Mouse (Mus musculus) hindbrain, postnatal 0 days (tissue): ENCODE results near the gene Thrb. TPM values are rescaled to one million over a fixed set of nuclear protein-coding genes. Genes with fewer than 3 reads are reported as not detected.
A peak's percentile ranks its signal among the peaks of the same experiment; 100 is the strongest.

Experiments
- ATAC-seq: fragments of 200-750 bp; cut with Nextera tagmentation; 2 replicates; pipeline ENCODE4 v1.8.0; 2017; ENCODE audit warnings: mild to moderate bottlenecking, moderate TSS enrichment, moderate library complexity
- DNase-seq: peaks from one replicate; pipeline ENCODE4 v3.0.0-alpha.2; 2015; ENCODE audit warnings: low spot score
- H3K27ac ChIP-seq: fragments of 300-500 bp; sonication (generic); 2 replicates; pipeline ENCODE4 v1.5.1; 2014; ENCODE audit warnings: mild to moderate bottlenecking
- H3K27me3 ChIP-seq: fragments of 300-500 bp; sonication (generic); 2 replicates; pipeline ENCODE4 v1.6.1; 2014; ENCODE audit warnings: low read length, mixed read lengths; ENCODE audit not compliant: insufficient read depth
- H3K36me3 ChIP-seq: fragments of 300-500 bp; sonication (generic); 2 replicates; pipeline ENCODE4 v1.6.1; 2014; ENCODE audit warnings: low read length, mixed read lengths; ENCODE audit not compliant: insufficient read depth
- H3K4me1 ChIP-seq: fragments of 300-500 bp; sonication (generic); 2 replicates; pipeline ENCODE4 v1.6.1; 2014; ENCODE audit warnings: antibody characterized with exemption, low read length, mixed read lengths; ENCODE audit not compliant: insufficient read depth
- H3K4me2 ChIP-seq: fragments of 300-500 bp; sonication (generic); 2 replicates; pipeline ENCODE4 v1.6.1; 2014; ENCODE audit warnings: low read depth, mild to moderate bottlenecking, low read length, moderate library complexity, mixed read lengths
- H3K4me3 ChIP-seq: fragments of 300-500 bp; sonication (generic); 2 replicates; pipeline ENCODE4 v1.5.1; 2014; ENCODE audit warnings: low read length
- H3K9ac ChIP-seq: fragments of 300-500 bp; sonication (generic); replicated peaks from 2 replicates; pipeline ENCODE4 v1.6.1; 2014; ENCODE audit warnings: mild to moderate bottlenecking, low read length, moderate library complexity, mixed read lengths
- H3K9me3 ChIP-seq: fragments of 300-500 bp; sonication (generic); 2 replicates; pipeline ENCODE4 v1.6.1; 2016; ENCODE audit warnings: low read length, mixed read lengths
- CTCF ChIP-seq: IDR thresholded peaks from 2 replicates; pipeline ENCODE4 v1.5.1; 2016; ENCODE audit warnings: antibody characterized with exemption, control low read depth, low read depth
- WGBS: fragments of 180-500 bp; shearing (Covaris S2); extraction: QIAGEN DNeasy Blood & Tissue Kit; methylation state at CpG from one replicate; pipeline ENCODE4 v1.1.7; 2014; 5-methylcytosine and 5-hydroxymethylcytosine counted together
- polyA plus RNA-seq: library from polyadenylated mRNA; unstranded; fragments of >200 nt; fragmentation: Nextera tagmentation; extraction: Ambion mirVana; gene quantifications from 2 replicates; pipeline ENCODE4 v1.2.1, GENCODE M21; 2015
- total RNA-seq: library from RNA; depleted of rRNA; stranded (reverse); fragments of >200 nt; gene quantifications from 2 replicates; pipeline ENCODE4 v1.2.3, GENCODE M21; 2014

Thrb gene
- total and polyA plus RNA-seq, 2 experiments from 2014 or later: 2.8 to 5.3 TPM

GRCm38 (mm10) chr14:17903121-17903520 lies 243.1 kb downstream of the Thrb start:
- Histone ChIP-seq H3K9me3 (no peaks in the 10 kb centered on the region), H3K27me3 (no peaks in the 10 kb centered on the region), H3K27ac (no peak overlapping the region), H3K4me2 (no peak overlapping the region), H3K4me1 (no peaks in the 10 kb centered on the region), H3K4me3 (no peak overlapping the region), H3K36me3 (no peaks in the 10 kb centered on the region), H3K9ac (no peak overlapping the region)
- TF ChIP-seq CTCF: no peak
- no peak for DNase-seq
- ATAC-seq: no peak
- 84% methylated on average over 2 of the region's 2 CpGs for whole genome bisulfite sequencing

- H3K36me3 ChIP-seq: no peaks in the 10 kb centered on the region
- no peak overlapping the region for H3K9ac ChIP-seq
- no peak for ATAC-seq
- H3K9me3 ChIP-seq: no peaks in the 10 kb centered on the region
- H3K4me1 ChIP-seq: no peaks in the 10 kb centered on the region
- peak; percentile 55 for TF ChIP-seq CTCF
- 37% methylated on average over 1 of the region's 1 CpGs for WGBS
- H3K4me3 ChIP-seq: no peak overlapping the region
- no peak overlapping the region for H3K4me2 ChIP-seq
- no peak overlapping the region for H3K27ac ChIP-seq
- no peaks in the 10 kb centered on the region for H3K27me3 ChIP-seq
- peak; percentile 26 for DNase-seq
Measured at GRCm38 (mm10) chr14:17904554-17904953, 244.5 kb downstream of the Thrb start.

- H3K27ac ChIP-seq: no peak overlapping the region
- no peak overlapping the region for H3K4me2 ChIP-seq
- no peaks in the 10 kb centered on the region for H3K36me3 ChIP-seq
- H3K9ac ChIP-seq: no peak overlapping the region
- H3K9me3 ChIP-seq: no peaks in the 10 kb centered on the region
- DNase-seq (no peak), ATAC-seq (no peak)
- no peak for TF ChIP-seq CTCF
- no peaks in the 10 kb centered on the region for H3K27me3 ChIP-seq
- 72% methylated on average over 3 of the region's 3 CpGs for WGBS
- no peaks in the 10 kb centered on the region for H3K4me1 ChIP-seq
- H3K4me3 ChIP-seq: no peak overlapping the region
Measured at GRCm38 (mm10) chr14:17905627-17906026, 245.6 kb downstream of the Thrb start.

GRCm38 (mm10) chr14:17906931-17907330 lies 246.9 kb downstream of the Thrb start:
- ATAC-seq: no peak
- Histone ChIP-seq H3K4me3 (no peak overlapping the region), H3K4me1 (no peaks in the 10 kb centered on the region), H3K9ac (no peak overlapping the region), H3K36me3 (no peaks in the 10 kb centered on the region), H3K4me2 (no peak overlapping the region), H3K27me3 (no peaks in the 10 kb centered on the region), H3K9me3 (no peaks in the 10 kb centered on the region), H3K27ac (no peak overlapping the region)
- no peak for DNase-seq
- no peak for TF ChIP-seq CTCF
- WGBS: 78% methylated on average over 4 of the region's 4 CpGs

GRCm38 (mm10) chr14:17911157-17911556 lies 251.1 kb downstream of the Thrb start:
- no peak for TF ChIP-seq CTCF
- Histone ChIP-seq H3K4me3 (no peak overlapping the region), H3K27me3 (no peaks in the 10 kb centered on the region), H3K4me1 (no peaks in the 10 kb centered on the region), H3K9ac (no peak overlapping the region), H3K36me3 (no peaks in the 10 kb centered on the region), H3K4me2 (no peak overlapping the region), H3K27ac (no peak overlapping the region), H3K9me3 (no peaks in the 10 kb centered on the region)
- WGBS: 92% methylated on average over 3 of the region's 3 CpGs
- ATAC-seq (no peak), DNase-seq (no peak)

GRCm38 (mm10) chr14:17912573-17913207 lies 252.6 kb downstream of the Thrb start:
- 67% methylated on average over 6 of the region's 6 CpGs for WGBS
- Histone ChIP-seq H3K4me3 (no peak overlapping the region), H3K4me1 (no peaks in the 10 kb centered on the region), H3K4me2 (no peak overlapping the region), H3K9ac (no peak overlapping the region), H3K36me3 (no peaks in the 10 kb centered on the region), H3K9me3 (no peaks in the 10 kb centered on the region), H3K27ac (no peak overlapping the region), H3K27me3 (no peaks in the 10 kb centered on the region)
- no peak for TF ChIP-seq CTCF
- no peak for ATAC-seq
- DNase-seq: no peak

GRCm38 (mm10) chr14:17915556-17915955 lies 255.5 kb downstream of the Thrb start:
- no peak overlapping the region for H3K27ac ChIP-seq
- WGBS: 66% methylated on average over 2 of the region's 2 CpGs
- ATAC-seq: no peak

More at GRCm38 (mm10) chr14:17915556-17915955, 255.5 kb downstream of the Thrb start:
- Histone ChIP-seq H3K9me3 (no peaks in the 10 kb centered on the region), H3K9ac (no peak overlapping the region), H3K36me3 (no peaks in the 10 kb centered on the region), H3K4me2 (no peak overlapping the region), H3K4me1 (no peaks in the 10 kb centered on the region), H3K4me3 (no peak overlapping the region), H3K27me3 (no peaks in the 10 kb centered on the region)
- DNase-seq: no peak
- no peak for TF ChIP-seq CTCF
